Mouse (Mus musculus) spleen, postnatal 10 days (tissue): ENCODE results near the gene Rrp8.
"Not testable (repeated sequence)": the region's sequence is repeated elsewhere in the genome, so short reads cannot be mapped to it uniquely, and the experiment has no call there.

Experiments used
- DNase-seq, 2 experiments: peaks; one replicate each; pipeline ENCODE4 v3.0.0; 2021 to 2022; ENCODE audit warnings: low spot score in 2 of 2

Gene Rrp8

DNA sequence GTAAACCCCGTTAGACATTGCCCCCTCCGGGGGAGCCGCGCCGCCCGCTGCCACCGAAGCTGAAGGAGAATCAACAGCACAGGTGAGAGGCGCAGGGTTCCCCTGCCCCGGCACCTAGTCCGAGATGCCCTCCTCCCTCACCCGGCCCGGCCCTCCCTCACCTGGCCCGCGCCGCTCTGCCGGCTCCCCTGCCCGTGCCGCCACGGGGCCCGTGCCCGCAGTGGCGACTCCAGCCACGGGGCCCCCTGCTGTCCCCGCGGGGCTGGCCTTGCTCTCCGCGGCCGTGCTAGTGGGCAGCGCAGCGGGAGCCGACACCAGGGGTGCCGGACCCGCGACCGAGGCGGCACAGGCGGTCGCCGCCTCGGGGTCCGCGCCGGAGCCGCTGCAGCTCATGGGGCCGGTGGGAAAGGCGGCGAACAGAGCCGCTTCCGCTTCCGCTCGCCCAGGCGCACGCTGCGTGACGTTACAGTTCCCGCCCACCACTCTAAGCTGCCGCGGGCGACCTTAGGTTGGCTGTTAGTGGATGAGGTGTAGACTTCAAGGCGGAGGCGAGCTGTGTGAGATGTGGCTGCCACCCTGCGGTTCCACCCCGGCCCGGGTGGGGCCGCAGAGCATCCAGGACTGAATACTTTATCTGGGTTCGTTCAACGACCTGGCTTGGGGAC is 6.9 kb upstream of the Rrp8 start, which contains the start of gene Taf10:
TSS of gene Taf10 (minus strand) at position 436 of the 665 bp plus-strand sequence.
- peak; percentile 80 to 92 for DNase-seq

GRCm38 (mm10) chr7:105743246-105743925 is 6.2 kb upstream of the Rrp8 start:
- not testable (repeated sequence) for DNase-seq

DNA sequence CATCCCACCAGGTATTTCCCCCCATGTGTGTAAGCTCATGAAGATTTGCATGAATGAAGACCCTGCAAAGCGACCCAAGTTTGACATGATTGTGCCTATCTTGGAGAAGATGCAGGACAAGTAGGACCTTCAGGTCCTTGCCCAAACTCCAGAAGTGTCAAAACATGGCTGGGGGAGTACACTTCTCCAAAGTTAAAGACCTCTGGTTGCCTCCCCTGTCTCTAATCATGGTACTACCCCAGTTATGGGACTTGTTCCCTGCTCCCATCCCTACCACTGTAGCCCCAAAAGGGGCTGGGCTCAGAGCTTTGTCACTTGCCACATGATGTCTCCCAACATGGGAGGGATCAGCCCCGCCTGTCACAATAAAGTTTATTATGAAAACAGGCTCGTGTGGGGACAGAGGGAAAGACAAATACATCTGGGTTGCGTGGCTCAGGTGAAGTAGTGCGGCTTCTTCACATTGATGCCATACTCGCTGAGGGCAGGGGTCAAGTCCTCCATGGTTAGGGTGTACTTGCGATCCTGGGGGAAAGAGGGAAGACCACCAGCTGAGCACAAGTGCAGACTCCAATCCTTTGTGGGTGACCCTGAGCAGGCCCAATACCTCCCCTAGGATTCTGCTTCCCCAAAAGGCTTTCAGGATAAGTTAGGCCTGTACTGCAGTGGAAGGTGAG is 5.5 kb upstream of the Rrp8 start:
- not testable (repeated sequence) for DNase-seq

DNA sequence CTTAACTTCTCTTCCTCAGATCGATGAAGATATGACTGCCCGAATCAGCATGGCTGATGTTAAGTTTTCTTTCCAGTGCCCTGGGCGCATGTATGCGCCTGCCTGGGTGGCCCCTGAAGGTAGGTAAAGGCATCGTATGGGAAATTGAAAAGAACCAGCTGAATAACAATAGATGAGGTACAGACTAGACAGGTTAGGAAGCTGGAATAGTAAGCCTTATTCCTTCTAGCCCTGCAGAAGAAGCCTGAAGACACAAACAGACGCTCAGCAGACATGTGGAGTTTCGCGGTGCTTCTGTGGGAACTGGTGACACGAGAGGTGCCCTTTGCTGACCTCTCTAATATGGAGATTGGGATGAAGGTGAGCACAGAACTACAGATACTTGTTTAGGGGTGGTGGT is 4.8 kb upstream of the Rrp8 start:
- DNase-seq = no peak

DNA sequence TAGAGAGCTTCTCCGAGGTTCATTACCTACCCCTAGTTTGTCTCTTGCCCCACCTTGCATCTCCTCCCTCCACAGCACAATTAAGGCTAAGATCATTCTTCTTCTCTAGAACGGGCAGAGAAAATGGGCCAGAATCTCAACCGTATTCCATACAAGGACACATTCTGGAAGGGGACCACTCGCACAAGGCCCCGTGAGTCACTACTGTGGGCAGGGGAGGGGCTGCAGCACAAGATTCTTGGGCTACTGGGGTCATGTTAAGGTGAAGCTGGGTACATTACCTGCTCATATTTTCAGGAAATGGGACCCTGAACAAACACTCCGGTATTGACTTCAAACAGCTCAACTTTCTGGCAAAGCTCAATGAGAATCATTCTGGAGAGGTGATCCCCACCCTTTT is 3.7 kb upstream of the Rrp8 start:
- DNase-seq = no peak

DNA sequence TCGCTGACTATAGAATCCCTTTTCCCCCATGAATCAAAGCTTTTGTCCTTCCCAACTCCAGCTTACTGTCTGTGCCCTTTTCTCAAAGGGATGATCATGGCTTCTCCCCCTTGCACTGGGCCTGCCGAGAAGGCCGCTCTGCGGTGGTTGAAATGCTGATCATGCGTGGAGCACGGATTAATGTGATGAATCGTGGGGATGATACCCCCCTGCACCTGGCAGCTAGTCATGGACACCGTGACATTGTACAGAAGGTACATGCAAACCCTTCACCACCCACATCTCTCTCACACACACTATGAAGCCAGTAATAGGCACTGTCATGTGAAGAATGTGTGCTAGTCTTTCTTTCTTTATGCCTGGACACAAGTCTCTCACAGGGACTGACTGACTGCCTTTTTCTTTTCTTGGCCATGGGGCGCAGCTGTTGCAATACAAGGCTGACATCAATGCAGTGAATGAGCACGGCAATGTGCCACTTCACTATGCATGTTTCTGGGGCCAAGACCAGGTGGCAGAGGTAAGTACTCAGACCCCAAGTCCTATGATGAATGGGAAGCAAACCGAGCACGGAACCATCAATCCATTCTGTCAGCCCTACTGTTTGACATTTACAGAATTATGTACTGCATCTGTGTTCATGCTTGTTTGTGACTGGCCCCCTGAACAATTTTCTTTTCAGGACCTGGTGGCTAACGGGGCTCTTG is 3.1 kb upstream of the Rrp8 start:
- DNase-seq = no peak

- DNase-seq = no peak
Measured at GRCm38 (mm10) chr7:105738948-105739347, 1.8 kb upstream of the Rrp8 start.

GRCm38 (mm10) chr7:105738286-105738685 is 1.1 kb upstream of the Rrp8 start:
- no peak for DNase-seq

- no peak for DNase-seq
Measured at GRCm38 (mm10) chr7:105737648-105738047, 463 bp upstream of the Rrp8 start.

- peak; percentile 87 to 91 for DNase-seq
Measured at GRCm38 (mm10) chr7:105736264-105736901, 802 bp downstream of the Rrp8 start, which contains the start of gene Ilk. Ilk (plus strand) TSS chr7:105736592.

DNA sequence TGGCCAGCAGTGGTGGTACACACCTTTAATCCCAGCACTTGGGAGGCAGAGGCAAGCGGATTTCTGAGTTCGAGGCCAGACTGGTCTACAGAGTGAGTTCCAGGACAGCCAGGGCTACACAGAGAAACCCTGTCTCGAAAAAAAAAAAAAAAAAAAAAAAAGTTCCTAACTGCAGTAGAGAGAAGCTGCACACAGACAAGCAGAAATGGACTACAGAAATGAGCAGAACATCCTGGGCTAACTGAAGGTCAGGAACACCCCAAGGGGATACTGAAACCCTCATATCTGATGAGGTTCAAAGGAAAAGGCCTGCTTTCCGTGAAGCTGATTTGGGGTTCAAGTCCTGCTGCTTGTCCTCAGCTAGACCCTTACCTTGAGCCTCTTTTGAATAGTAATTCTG is 1.7 kb downstream of the Rrp8 start:
- not testable (repeated sequence) for DNase-seq

GRCm38 (mm10) chr7:105734826-105735225 is 2.4 kb downstream of the Rrp8 start:
- no peak for DNase-seq

- no peak for DNase-seq
Measured at GRCm38 (mm10) chr7:105733836-105734235, 3.3 kb downstream of the Rrp8 start.

DNA sequence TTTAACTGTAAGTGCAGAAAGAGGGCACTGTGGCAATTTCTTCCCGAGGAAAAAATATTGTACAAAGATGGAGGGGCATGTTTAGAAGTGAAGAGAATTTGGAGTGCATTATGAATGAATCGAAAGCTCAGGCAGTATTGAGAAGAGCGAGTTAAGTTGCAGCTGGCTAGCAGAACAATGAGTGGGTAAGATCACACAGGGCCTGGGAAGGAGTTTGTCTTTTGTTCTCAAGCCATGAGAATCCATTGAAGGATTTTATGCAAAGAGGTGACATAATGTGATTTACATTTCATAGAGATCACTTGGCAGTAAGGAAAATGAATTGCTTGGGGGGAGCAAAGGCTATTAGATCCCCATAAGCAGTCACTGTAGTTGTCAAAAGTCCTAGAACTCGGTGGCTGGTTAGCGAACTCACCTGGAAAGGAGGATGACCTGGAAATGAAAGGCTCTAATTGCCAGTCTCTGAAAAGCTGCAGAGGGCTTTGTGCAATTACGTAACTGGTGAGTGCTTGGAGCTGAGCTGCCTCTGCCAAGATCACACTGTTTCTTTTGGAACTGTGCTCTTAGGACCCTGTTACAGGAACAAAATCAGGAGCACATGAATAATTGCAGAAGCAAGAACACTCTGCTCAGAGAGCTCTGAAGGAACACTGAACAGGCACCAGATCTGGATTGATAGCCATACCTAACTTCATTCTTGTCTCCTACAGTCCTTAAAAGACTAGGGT is 8.3 kb downstream of the Rrp8 start:
- no peak for DNase-seq

DNA sequence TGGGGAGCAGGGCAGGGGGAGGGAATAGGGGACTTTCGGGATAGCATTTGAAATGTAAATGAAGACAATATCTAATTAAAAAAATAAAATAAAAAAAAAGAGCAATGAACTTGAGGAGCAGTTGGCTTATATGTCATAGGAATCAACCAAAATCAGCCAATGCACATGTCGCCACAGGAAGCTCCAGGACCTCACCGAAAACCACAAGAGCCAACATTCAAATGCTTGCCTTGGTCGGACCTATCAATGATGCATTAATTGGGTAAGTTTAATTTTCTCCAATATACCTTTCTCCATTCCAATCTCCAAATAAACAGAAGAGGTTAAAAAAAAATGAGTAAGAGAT is 10.2 kb downstream of the Rrp8 start:
- DNase-seq = no peak

GRCm38 (mm10) chr7:105726144-105726979 is 10.8 kb downstream of the Rrp8 start:
- no peak for DNase-seq

GRCm38 (mm10) chr7:105721916-105722315 is 15.3 kb downstream of the Rrp8 start:
- DNase-seq = no peak

DNA sequence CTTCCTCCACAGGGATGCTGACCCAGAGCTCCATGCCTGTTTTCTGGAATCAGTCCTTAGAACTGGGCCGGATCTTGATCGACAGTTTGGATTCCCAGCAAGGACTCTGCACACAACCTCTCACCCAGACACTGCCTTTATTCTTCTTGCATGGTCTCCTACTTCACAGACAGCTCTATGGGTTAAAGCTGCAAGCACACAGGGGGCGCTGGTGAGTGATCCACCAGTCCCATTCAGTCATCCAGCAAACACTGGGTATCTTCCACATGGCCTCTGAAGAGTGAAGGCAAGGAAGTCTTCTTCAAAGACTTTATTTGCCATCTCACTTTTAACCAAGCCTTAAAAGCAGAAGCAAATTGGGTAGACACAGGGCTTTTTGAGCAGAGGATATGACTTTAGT is 21.8 kb downstream of the Rrp8 start:
- DNase-seq = no peak

- peak in 1 of 2 experiments; percentile 62 for DNase-seq
Measured at GRCm38 (mm10) chr7:105708733-105709132, 28.5 kb downstream of the Rrp8 start.

- no peak for DNase-seq
Measured at GRCm38 (mm10) chr7:105703816-105704215, 33.4 kb downstream of the Rrp8 start.
